16 mouse cellular contexts compared by ENCODE assay signal in genomic region chr17:65679806-65680446, GRCm38 (mm10). TPM values are rescaled to one million over a fixed set of nuclear protein-coding genes. Genes with fewer than 3 reads are reported as not detected.
DNase-seq lines count a peak whose midpoint lies in the region; ATAC-seq and TF ChIP-seq lines count a peak whose summit lies in the region.
"Had no signal": no experiment of that assay in that cellular context is flagged by ENCODE, and none has a peak within 500 bp of the region (broad histone marks: within the 10 kb centered on the region; RNA-seq: fewer than 3 reads in every experiment).

No protein-coding gene starts in this region.

- H3K36me3 ChIP-seq in lung, postnatal 0 days (ENCODE audit: insufficient read depth, low read length): no peaks in the 10 kb centered on the region
- H3K36me3 ChIP-seq in heart, embryonic 10.5 days: no peaks in the 10 kb centered on the region
- H3K36me3 ChIP-seq: G1E; hindbrain, embryonic 10.5 days; stomach, embryonic 15.5 days had no signal

- H3K4me3 ChIP-seq in lung, postnatal 0 days (ENCODE audit: low read depth, low read length): no peak overlapping the region
- no peak overlapping the region for H3K4me3 ChIP-seq in heart, embryonic 10.5 days
- H3K4me3 ChIP-seq: hindbrain, embryonic 10.5 days; stomach, embryonic 15.5 days had no signal

- peak; percentile 98 for TF ChIP-seq EP300 in lung, postnatal 0 days (IDR thresholded peaks at IDR 0.05)

- H3K27me3 ChIP-seq in lung, postnatal 0 days (replicated peaks; ENCODE audit: insufficient read depth, low read length): no peaks in the 10 kb centered on the region
- H3K27me3 ChIP-seq in heart, embryonic 10.5 days (ENCODE audit: insufficient read depth, poor library complexity, severe bottlenecking): no peaks in the 10 kb centered on the region
- H3K27me3 ChIP-seq: stomach, embryonic 15.5 days had no signal

- no peaks in the 10 kb centered on the region for H3K9me3 ChIP-seq in lung, postnatal 0 days (ENCODE audit: low read length)
- no peaks in the 10 kb centered on the region for H3K9me3 ChIP-seq in heart, embryonic 10.5 days
- H3K9me3 ChIP-seq: G1E; hindbrain, embryonic 10.5 days; stomach, embryonic 15.5 days had no signal

- DNase-seq in gastrocnemius, adult 18-20 months (ENCODE audit: low spot score): peak; percentile 41
- no peak for DNase-seq in gastrocnemius, adult 8-10 months (ENCODE audit: low spot score in 2 of 2)
- peak; percentile 53 for DNase-seq in lung, postnatal 0 days (ENCODE audit: low spot score)
- no peak for DNase-seq in lung, postnatal 4 days
- DNase-seq in heart, embryonic 10.5 days (ENCODE audit: low spot score): peak; percentile 67
- peak; percentile 43 for DNase-seq in skeletal muscle tissue, adult 2 months (ENCODE audit: low read depth, low spot score)
- DNase-seq in urinary bladder, postnatal 10 days (ENCODE audit: low spot score): no peak
- no peak for DNase-seq in layer of hippocampus, postnatal 25 days (ENCODE audit: extremely low spot score in 1 of 2, low spot score in 1 of 2)
- DNase-seq: lung, embryonic 14.5 days; midbrain, embryonic 14.5 days; right cerebral cortex, postnatal 14 days had no signal

- no peak for TF ChIP-seq CTCF in lung, postnatal 0 days (IDR thresholded peaks at IDR 0.05)

- no peak overlapping the region for H3K4me2 ChIP-seq in lung, postnatal 0 days (replicated peaks; ENCODE audit: low read depth, low read length)
- H3K4me2 ChIP-seq: lung, embryonic 14.5 days; stomach, embryonic 15.5 days had no signal

- H3K9ac ChIP-seq in lung, postnatal 0 days (replicated peaks; ENCODE audit: low read depth): no peak overlapping the region
- H3K9ac ChIP-seq: lung, embryonic 14.5 days; stomach, embryonic 15.5 days had no signal

- peak; percentile 77 for ATAC-seq in lung, postnatal 0 days
- ATAC-seq: forebrain, embryonic 16.5 days had no signal

- H3K27ac ChIP-seq in lung, postnatal 0 days (ENCODE audit: low read length): peak overlapping the region; percentile 26; the same call in 1 of the 2 replicates
- no peak overlapping the region for H3K27ac ChIP-seq in heart, embryonic 10.5 days
- H3K27ac ChIP-seq: hindbrain, embryonic 10.5 days; stomach, embryonic 15.5 days had no signal

- 56% methylated on average over 14 of the region's 14 CpGs for WGBS in lung, postnatal 0 days
- WGBS in heart, embryonic 10.5 days: 70% methylated on average over 14 of the region's 14 CpGs

- H3K4me1 ChIP-seq in lung, postnatal 0 days (ENCODE audit: insufficient read depth, low read depth, low read length): peaks cover 3% of the 10 kb centered on the region; the same call in 1 of the 2 replicates
- peaks cover 21% of the 10 kb centered on the region for H3K4me1 ChIP-seq in heart, embryonic 10.5 days
- H3K4me1 ChIP-seq: stomach, embryonic 15.5 days had no signal

RNA-seq across cellular contexts. Expression of gene Txndc2, which starts 38.0 kb away (rescaled TPM):
- total RNA-seq in gastrocnemius, adult 18-20 months (2021): not detected
- not detected for total RNA-seq in gastrocnemius, adult 8-10 months (2022)
- polyA plus RNA-seq in lung, postnatal 0 days (2015; fragmentation: Nextera tagmentation; extraction: Ambion mirVana): 0.10 and 0.12 TPM in 2 replicates
- polyA plus RNA-seq in heart, embryonic 10.5 days (2016; fragmentation: Nextera tagmentation; extraction: Ambion mirVana): 0.12 TPM in 1 of 2 replicates, not detected in the other
- total RNA-seq in layer of hippocampus, postnatal 25 days (2021): not detected
- polyA plus RNA-seq: cortical plate, adult 2 months; G1E; stomach, embryonic 15.5 days had no signal

Comparison
In these comparisons a context has a peak if more than half of its experiments do, and no peak if none do; other contexts are left out.
1. DNase-seq: peak in gastrocnemius, adult 18-20 months (single experiment), lung, postnatal 0 days (single experiment), heart, embryonic 10.5 days (single experiment) and skeletal muscle tissue, adult 2 months (single experiment); none in gastrocnemius, adult 8-10 months (0 of 2), lung, postnatal 4 days (0 of 2), urinary bladder, postnatal 10 days (single experiment) and layer of hippocampus, postnatal 25 days (0 of 2).